Mouse (Mus musculus) heart, postnatal 36 days (tissue): ENCODE results near the gene Pus1. TPM values are rescaled to one million over a fixed set of nuclear protein-coding genes. Genes with fewer than 3 reads are reported as not detected.
"Not testable (repeated sequence)": the region's sequence is repeated elsewhere in the genome, so short reads cannot be mapped to it uniquely, and the experiment has no call there.

Experiments used
- DNase-seq, 2 experiments: peaks; one replicate each; pipeline ENCODE4 v3.0.0; 2021 to 2022
- intact Hi-C: fragments of 180-260 bp; cut with DNase I; formaldehyde crosslinking; loops from one replicate; pipeline ENCODE4 v1.15.1; 2025
- total RNA-seq, 2 experiments: library from RNA; stranded (reverse); gene quantifications; 2 replicates each; pipeline ENCODE4 v1.2.3; 2021

Pus1 gene
- total RNA-seq, 2 experiments from 2014 or later = 18.8 to 21.9 TPM

- intact Hi-C loops = loop anchor here (5.0 kb wide), 2 partner anchors 484 to 544 kb away; no protein-coding TSS in a partner anchor
- DNase-seq = no peak
Observed at GRCm38 (mm10) chr5:110783150-110783549, 2.7 kb upstream of the Pus1 start.

DNA sequence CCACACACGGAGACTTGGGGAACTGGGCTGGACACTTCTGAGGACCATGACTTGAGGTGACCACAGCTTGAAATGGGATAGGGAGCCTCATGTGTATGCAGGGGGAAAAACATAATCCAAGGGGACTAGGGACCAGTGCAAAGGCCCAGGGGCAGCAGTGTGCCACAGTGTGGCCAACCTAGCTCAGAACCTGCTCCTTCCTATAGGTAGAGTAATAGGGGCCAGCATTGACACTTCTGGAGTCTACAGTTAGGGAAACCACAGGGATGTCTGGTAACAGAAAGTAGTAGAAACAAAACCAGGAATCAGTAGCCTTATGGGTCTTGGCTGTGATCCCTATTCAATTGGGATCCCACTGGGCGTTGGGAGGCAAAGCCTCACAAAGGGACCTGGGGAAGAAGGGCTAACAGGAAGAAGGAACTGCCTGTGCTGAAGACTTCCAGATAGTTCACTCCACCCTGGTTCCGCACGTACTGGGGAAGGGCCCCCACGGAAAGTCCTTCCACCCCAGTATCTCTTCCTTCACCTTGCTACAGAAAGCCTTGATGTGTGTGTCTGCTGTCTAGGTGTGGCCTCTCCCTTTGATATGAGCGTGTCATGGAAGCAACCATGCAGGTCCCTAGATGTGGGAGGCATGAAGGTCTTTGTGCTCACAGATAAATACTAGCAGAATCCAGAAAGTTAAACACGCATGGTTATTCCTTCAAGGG, 1.2 kb upstream of the Pus1 start:
- DNase-seq = no peak
- intact Hi-C loops = loop anchor here (2.0 to 5.0 kb wide), 3 partner anchors 25 to 546 kb away; no protein-coding TSS in a partner anchor

DNA sequence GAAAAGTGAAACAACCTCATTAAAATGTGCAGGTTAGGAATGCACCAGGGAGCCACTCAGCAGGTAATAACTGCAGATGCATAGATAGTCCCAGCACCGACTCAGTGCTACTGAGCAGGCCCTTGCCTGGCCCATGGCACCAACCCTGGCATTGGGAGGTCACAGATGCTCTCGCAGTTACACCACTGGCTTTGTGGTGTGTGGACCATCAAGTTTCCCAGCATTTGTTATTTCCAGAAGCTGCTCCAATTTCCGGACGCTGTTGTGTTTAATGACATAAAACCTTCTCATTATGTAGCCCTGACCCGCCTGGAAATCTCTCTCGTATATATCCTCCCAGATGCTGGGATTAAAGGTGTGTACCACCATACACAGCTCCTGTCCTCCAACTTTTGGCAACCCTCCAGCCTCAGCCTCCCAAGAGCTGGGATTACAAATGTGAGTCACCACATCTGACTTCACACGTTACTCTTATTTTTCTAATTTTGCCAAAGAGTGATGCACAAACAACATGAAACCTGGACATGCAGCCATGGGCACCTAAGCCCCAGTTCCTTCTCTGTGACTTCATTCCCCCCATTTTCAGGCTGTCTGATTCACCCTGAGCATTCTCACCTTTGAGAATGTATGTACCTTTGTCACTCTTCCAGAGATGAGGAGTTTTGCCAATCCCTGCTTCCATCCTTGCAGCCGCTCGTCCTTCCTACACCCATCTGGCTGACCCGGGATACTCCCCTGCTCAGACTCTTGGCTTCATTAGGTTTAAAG, 486 bp upstream of the Pus1 start:
- intact Hi-C loops = loop anchor here (2.0 to 5.0 kb wide), 3 partner anchors 26 to 546 kb away; no protein-coding TSS in a partner anchor
- no peak for DNase-seq

DNA sequence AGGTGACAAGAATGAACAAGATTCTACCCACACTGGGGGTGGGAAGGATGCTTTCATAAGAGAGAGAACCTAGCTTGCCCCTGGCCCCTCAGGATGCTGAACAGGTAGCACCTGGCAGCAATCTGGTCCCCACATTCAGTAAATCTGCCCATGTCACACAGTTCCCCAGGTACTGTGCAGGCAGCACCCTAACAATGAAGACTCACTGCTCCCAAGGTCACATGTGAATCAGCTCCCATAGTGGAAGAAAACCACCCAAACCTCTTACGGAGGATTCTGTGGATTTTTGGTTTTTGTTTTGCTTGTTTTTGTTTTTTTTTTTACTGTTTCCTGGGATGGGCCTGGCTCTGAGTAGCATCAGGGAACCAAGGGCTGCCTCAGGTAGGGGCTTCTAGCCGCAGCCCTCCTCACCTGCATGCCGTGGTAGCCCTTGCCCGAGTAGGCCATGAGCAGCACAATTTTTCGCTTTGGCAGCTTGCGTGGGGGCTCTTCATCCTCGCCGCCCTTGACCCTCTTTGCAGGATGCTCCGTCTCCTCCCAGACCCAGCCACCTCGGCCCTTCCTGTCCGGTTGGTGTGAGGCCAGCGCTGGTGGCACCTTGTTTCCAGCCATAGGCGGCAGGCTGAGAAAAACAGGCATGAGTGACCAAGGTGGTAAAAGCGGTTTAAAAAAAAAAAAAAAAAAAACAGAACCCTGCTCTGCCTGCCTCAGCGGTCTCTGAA, 1.0 kb downstream of the Pus1 start:
- no peak for DNase-seq
- intact Hi-C loops = no loop called here

DNA sequence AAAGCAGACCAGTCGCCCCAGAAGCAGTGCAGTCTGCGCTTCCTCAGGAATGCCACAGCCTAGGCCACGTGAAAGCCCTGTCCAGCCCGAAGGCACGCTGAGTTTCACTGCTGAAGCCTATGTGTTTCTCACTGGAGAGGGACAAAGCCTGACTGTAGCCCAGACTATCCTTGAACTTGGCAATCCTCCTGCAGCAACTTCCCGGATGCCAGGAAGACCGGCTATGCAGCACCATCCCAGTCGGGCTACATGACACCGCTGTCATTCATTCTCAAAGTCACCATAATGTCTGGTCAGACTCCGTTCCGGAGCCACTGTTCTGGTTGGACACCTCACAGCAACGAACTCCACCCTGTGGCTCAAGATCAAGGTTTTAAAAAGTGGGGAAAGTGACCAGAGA, 2.2 kb downstream of the Pus1 start:
- DNase-seq = no peak
- intact Hi-C loops = no loop called here

DNA sequence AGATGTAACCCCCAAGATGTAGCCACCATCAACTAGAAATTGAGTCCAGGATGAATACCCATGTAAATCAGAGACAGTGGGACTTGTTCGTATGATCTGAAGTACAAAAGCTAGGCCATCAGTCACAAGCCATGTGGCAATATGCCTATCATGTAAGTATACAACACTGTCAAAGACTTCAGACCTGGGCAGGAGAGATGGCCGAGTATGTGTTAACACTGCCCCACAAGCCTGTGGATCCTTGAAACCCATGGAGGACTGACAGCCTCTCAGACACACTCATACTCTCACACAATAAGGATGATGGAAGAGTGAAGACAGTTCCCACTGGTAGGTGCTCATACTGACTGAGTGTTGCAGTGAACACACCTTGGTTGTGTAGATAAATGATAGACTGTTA, 4.3 kb downstream of the Pus1 start:
- intact Hi-C loops = no loop called here
- DNase-seq = no peak

- no peak for DNase-seq
- intact Hi-C loops = loop anchor here (5.0 kb wide), 2 partner anchors 33 to 122 kb away; partner anchors contain the start of genes Ddx51 and Noc4l
Observed at GRCm38 (mm10) chr5:110774511-110774910, 5.9 kb downstream of the Pus1 start.

DNA sequence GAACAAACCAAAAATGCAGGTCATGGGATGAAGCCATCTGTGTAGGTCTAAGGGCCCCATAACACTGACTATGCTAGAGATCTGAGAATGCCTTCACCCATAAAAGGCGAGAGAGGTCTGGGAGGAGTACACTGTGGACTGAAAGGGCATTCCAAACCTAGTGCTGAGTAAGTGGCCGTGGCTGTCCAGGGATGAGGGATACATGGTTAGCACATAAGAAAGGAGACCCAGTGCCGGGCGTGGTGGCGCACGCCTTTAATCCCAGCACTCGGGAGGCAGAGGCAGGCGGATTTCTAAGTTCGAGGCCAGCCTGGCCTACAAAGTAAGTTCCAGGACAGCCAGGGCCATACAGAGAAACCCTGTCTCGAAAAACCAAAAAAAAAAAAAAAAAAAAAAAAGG, 7.5 kb downstream of the Pus1 start:
- intact Hi-C loops = loop anchor here (5.0 kb wide), 2 partner anchors 34 to 121 kb away; partner anchors contain the start of genes Ddx51 and Noc4l
- DNase-seq = not testable (repeated sequence)

GRCm38 (mm10) chr5:110770448-110771158, 9.9 kb downstream of the Pus1 start, which contains the start of gene Ep400:
TSS of gene Ep400 (minus strand) at chr5:110770717.
- DNase-seq = peak; percentile 100
- intact Hi-C loops = loop anchor here (5.0 kb wide), 2 partner anchors 37 to 118 kb away; partner anchors contain the start of genes Ddx51 and Noc4l

GRCm38 (mm10) chr5:110770031-110770445, 10.4 kb downstream of the Pus1 start:
- DNase-seq = no peak
- intact Hi-C loops = loop anchor here (5.0 kb wide), 2 partner anchors 37 to 118 kb away; partner anchors contain the start of genes Ddx51 and Noc4l

GRCm38 (mm10) chr5:110769272-110769671, 11.2 kb downstream of the Pus1 start:
- no peak for DNase-seq
- intact Hi-C loops = no loop called here

- intact Hi-C loops = no loop called here
- DNase-seq = no peak
Observed at GRCm38 (mm10) chr5:110763890-110764289, 16.6 kb downstream of the Pus1 start.

DNA sequence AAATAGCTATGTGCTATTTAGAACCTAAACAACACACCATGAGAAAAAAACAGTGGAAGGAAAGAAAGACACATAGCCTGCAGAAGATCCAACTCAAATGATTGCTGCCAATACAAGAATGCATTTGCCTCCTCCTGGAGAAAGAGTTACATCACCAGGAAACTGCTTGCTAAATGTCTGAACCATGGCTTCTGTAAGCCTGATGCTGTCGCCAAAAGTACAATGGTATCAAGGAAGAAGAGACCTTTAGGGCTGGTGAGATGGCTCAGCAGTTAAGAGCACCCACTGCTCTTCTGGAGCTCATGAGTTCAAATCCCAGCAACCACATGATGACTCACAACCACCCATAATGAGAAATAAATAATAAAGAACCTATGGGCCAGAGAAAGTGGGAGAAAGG, 35.4 kb downstream of the Pus1 start:
- intact Hi-C loops = no loop called here
- no peak for DNase-seq

DNA sequence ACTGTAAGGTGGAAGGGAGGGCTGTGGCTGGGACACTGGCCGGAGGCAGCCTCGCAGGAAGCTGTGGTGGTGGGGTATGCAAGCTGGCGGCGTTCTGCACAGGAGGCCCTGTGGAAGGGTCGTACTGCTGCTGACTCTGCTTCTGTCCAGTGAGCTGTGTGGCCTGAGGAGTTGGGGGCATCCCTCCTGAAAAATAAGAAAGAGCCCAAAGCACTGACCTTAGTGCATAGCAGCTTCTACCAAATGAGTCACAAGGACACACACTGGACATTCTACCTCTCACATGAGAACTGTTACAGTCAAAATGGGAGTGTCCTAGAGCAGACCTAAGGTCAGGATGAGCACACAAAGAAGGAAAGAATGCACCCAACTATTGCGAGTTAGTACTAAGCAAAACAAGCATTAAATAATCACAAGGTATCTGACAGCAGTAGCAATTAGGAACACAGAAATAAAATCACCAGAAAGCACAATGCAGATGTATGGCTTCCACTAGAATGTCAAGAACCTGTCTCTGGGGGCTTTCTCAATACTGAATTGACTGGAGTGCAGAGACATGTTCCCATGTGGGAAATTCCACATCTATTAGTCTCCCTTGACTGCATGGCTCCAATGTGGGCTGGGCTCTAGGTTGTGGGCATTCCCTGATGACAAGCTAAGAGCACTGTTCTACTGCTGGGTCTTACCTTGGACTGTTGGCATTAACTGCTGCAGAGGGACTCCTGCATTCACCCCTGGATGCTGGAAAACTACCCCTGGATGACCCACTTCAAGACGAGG, 40.8 kb downstream of the Pus1 start:
- no peak for DNase-seq
- intact Hi-C loops = no loop called here

GRCm38 (mm10) chr5:110735606-110736005, 44.9 kb downstream of the Pus1 start:
- intact Hi-C loops = no loop called here
- DNase-seq = no peak

DNA sequence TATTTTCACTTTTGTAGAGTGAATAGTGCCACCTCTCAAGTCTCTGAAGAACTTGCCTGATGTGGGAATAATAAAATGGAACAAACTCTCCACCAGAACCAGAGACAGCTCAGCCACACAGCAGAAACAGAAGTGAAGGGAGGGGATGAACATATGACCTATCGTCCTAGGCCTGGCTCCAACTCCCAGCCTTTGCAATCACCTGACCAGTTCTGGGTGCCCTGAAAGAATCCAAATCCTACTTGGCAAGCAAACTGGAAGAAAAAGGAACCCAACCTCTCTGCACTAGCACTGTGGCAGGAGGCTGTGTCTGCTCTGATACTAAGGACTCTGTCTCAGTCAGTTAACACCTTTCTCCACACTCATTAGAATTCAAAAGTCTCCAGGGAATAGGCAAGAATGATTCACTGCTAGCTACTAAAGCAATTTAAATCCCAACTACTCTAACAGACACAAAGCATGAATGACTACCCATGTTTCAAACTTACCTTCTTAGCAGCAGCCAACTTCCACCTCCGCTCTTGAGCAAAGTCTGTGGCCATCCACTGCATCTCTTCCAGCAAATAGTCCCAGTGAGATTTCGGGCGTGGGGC, 47.1 kb downstream of the Pus1 start:
- DNase-seq = no peak
- intact Hi-C loops = no loop called here

DNA sequence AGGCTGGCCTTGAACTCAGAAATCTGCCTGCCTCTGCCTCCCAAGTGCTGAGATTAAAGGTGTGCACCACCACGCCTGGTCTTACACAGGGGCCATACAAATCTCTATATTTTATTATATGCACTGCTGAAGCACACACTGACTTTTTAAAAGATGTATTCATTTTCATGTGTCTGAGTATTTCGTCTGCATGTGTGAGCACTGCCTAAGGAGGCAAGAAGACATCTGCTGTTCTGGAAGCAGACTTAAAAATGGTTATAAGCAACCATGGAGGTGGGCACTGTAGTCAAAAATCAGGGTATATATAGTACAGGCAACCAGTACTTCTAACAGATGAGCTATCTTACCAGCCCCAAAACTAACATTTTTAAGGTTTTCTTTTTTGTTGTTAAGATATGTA, 49.2 kb downstream of the Pus1 start:
- intact Hi-C loops = no loop called here
- no peak for DNase-seq

DNA sequence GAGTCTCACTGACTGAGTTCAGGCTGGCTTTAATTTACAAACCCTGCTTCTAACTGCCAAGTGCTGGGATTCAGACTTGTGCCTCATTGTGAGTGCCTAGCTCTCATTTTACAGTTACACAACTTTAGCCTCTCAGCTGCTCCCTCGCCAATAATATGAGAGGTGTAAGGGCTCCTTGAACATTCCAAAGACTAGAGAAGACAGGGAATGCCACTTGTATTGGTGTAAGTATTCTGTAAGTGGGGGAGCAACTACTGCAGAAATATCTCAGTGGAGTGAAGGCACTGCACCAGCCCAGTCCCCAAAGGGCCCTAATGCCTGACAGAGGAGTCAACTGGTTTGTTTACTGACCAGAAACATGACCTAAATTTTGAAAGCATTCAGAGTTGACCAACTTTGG, 52.6 kb downstream of the Pus1 start:
- no peak for DNase-seq
- intact Hi-C loops = no loop called here
